Mouse (Mus musculus) heart, adult 2 months (tissue): Measurements from ENCODE around the gene Grb14.
A peak's percentile ranks its signal among the peaks of the same experiment; 100 is the strongest.

Experiments
- CTCF ChIP-seq: fragments of 200-600 bp; IDR thresholded peaks from 2 replicates; pipeline ENCODE4 v1.8.1; 2022; ENCODE audit warnings: antibody characterized with exemption, mild to moderate bottlenecking, moderate library complexity
- POLR2A ChIP-seq: fragments of 200-500 bp; IDR thresholded peaks from 2 replicates; pipeline ENCODE4 v1.6.1; 2011; ENCODE audit warnings: mild to moderate bottlenecking, low read depth, low read length, control low read depth; ENCODE audit not compliant: insufficient read depth

DNA sequence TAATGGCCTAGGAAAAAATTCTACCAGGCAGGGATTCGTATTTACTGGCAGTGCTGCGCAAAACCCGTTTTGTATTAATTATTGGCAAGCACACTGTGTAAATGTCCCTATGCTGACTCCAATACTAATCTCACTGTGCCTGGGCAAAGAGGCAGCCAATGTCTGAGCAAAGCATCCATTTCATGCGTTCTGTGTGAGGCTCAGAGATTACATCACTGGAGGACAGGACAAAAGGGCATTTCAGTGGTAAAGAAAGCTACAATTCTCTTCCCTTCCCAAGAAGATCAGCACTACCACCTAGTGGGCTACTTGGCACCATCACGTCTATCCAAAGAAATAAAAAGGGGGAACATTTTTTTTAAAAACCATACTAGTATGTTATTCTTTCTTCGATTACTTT, 109.3 kb downstream of the Grb14 start:
- TF ChIP-seq POLR2A, result no peak
- TF ChIP-seq CTCF, result peak; percentile 32; the same call in 1 of the 2 replicates
